Mouse (Mus musculus): ENCODE measurements around the gene Gm21876. TPM values are rescaled to one million over a fixed set of nuclear protein-coding genes. Genes with fewer than 3 reads are reported as not detected.
"Not testable (repeated sequence)": the region's sequence is repeated elsewhere in the genome, so short reads cannot be mapped to it uniquely, and the experiment has no call there.

Gm21876 gene
- total RNA-seq (2012; rRNA removed) (not detected in 2 replicates), polyA plus RNA-seq (2012; ENCODE audit: insufficient read depth in 1 of 2, insufficient read length in 2 of 2, low read depth in 1 of 2, low replicate concordance in 2 of 2, missing spikeins in 1 of 2) (not detected)

DNA sequence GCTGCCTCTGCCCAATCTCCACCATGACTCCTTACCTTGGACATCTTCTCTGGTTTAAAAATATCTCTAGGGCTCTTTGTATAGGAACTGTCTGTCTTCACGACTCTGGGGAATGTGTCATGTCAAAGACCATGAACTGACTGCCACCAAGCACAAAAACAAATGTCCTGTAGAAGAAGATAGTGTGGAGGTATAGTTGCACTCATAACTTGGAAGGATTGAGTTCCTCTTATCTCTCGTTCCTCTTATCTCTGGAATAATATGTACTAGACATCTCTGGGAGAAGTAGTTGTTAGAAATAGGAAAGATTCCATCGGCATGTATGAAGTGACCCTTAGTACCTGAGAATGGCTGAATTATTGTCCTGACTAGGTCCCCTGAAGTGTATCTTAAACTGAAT is at the start of gene Gm21876:
Gene Gm21876 (minus strand): TSS at position 101 of the 400 bp plus-strand sequence.
- no peak within 1 kb of the TSS for H3K27ac ChIP-seq (ENCODE audit: control insufficient read depth, low read depth, low read length)
- H3K9me3 ChIP-seq (replicated peaks; ENCODE audit: insufficient read depth, low read length): no peaks in the 10 kb centered on the region
- H3K36me3 ChIP-seq (ENCODE audit: control insufficient read depth in 1 of 2, insufficient read depth in 2 of 2, low read length in 2 of 2): no peaks in the 10 kb centered on the region
- H3K27me3 ChIP-seq (ENCODE audit: control insufficient read depth in 1 of 2, insufficient read depth in 2 of 2, low read length in 2 of 2): no peaks in the 10 kb centered on the region
- no peaks in the 10 kb centered on the region for H3K4me1 ChIP-seq (ENCODE audit: control insufficient read depth in 1 of 2, insufficient read depth in 2 of 2, low read length in 2 of 2)
- H3K9ac ChIP-seq (ENCODE audit: control insufficient read depth, low read depth, low read length, poor library complexity, severe bottlenecking): no peak within 1 kb of the TSS
- TF ChIP-seq CTCF (IDR thresholded peaks at IDR 0.05 in 2 of 3, conservative IDR thresholded peaks at IDR 0.05 in 1 of 3; ENCODE audit: control insufficient read depth in 1 of 3, insufficient read depth in 1 of 3, low read depth in 2 of 3, low read length in 3 of 3, poor library complexity in 1 of 3, severe bottlenecking in 1 of 3) (no peak), CHD1 (IDR thresholded peaks at IDR 0.05; ENCODE audit: low read depth, low read length) (no peak), CHD2 (IDR thresholded peaks at IDR 0.05; ENCODE audit: low read length) (no peak), ZNF384 (IDR thresholded peaks at IDR 0.05; ENCODE audit: low read depth, low read length) (no peak), POLR2AphosphoS2 (IDR thresholded peaks at IDR 0.05; ENCODE audit: low read length) (no peak), MYB (IDR thresholded peaks at IDR 0.05; ENCODE audit: low read depth, low read length) (no peak), MEF2A (IDR thresholded peaks at IDR 0.05; ENCODE audit: extremely low read depth, insufficient replicate concordance, low read depth, low read length, poor library complexity, severe bottlenecking) (no peak), GABPA (IDR thresholded peaks at IDR 0.05; ENCODE audit: low read depth, low read length) (no peak), MAFK (IDR thresholded peaks at IDR 0.05; ENCODE audit: borderline replicate concordance, low read depth, low read length) (no peak), MYC (IDR thresholded peaks at IDR 0.05; ENCODE audit: low read depth, low read length) (no peak), ZC3H11A (IDR thresholded peaks at IDR 0.05; ENCODE audit: low read depth, low read length) (no peak), UBTF (IDR thresholded peaks at IDR 0.05; ENCODE audit: borderline replicate concordance, insufficient read depth, low read depth, low read length) (no peak), BHLHE40 (IDR thresholded peaks at IDR 0.05; ENCODE audit: borderline replicate concordance, low read depth, low read length) (no peak), ETS1 (IDR thresholded peaks at IDR 0.05; ENCODE audit: low read depth, low read length) (no peak), POLR2A (IDR thresholded peaks at IDR 0.05; ENCODE audit: control insufficient read depth in 1 of 2, insufficient read depth in 1 of 2, low read depth in 1 of 2, low read length in 2 of 2, poor library complexity in 1 of 2) (no peak), RAD21 (IDR thresholded peaks at IDR 0.05; ENCODE audit: low read depth, low read length) (no peak)
- no peaks in the 10 kb centered on the region for H3K79me2 ChIP-seq (ENCODE audit: control insufficient read depth, insufficient read depth, low read length, poor library complexity)
- H3K4me3 ChIP-seq (ENCODE audit: control insufficient read depth in 1 of 2, insufficient read depth in 1 of 2, low read depth in 2 of 2, low read length in 2 of 2): no peak within 1 kb of the TSS
- no peak for DNase-seq (ENCODE audit: low read depth, low spot score)

DNA sequence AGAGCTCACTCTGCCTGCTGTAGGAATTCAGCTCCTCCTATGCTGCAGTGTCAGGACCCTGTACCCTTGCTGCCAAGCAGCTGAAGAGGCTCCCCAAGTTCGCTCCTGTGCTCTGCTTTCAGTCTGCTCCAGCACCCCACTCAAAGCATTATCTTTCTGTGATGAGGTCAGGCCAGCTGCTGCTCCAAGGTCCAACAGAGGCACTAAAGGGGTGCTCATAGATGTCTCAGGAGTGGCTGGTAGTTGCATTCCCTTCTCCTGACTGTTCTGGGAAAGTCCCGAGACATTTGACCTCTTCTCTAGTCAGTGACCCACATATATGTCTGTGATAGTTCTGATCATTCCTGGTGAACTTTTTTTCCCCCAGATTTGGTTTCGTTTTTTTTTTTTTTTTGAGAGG is 45.0 kb upstream of the Gm21876 start:
- H3K4me3 ChIP-seq (ENCODE audit: control insufficient read depth in 1 of 2, insufficient read depth in 1 of 2, low read depth in 2 of 2, low read length in 2 of 2): no peak overlapping the region
- no peaks in the 10 kb centered on the region for H3K4me1 ChIP-seq (ENCODE audit: control insufficient read depth in 1 of 2, insufficient read depth in 2 of 2, low read length in 2 of 2)
- no peaks in the 10 kb centered on the region for H3K79me2 ChIP-seq (ENCODE audit: control insufficient read depth, insufficient read depth, low read length, poor library complexity)
- H3K36me3 ChIP-seq (ENCODE audit: control insufficient read depth in 1 of 2, insufficient read depth in 2 of 2, low read length in 2 of 2): no peaks in the 10 kb centered on the region
- no peaks in the 10 kb centered on the region for H3K9me3 ChIP-seq (replicated peaks; ENCODE audit: insufficient read depth, low read length)
- no peaks in the 10 kb centered on the region for H3K27me3 ChIP-seq (ENCODE audit: control insufficient read depth in 1 of 2, insufficient read depth in 2 of 2, low read length in 2 of 2)
- no peak overlapping the region for H3K27ac ChIP-seq (ENCODE audit: control insufficient read depth, low read depth, low read length)
- TF ChIP-seq UBTF (IDR thresholded peaks at IDR 0.05; ENCODE audit: borderline replicate concordance, insufficient read depth, low read depth, low read length) (no peak), MXI1 (IDR thresholded peaks at IDR 0.05; ENCODE audit: low read depth, low read length) (no peak), RCOR1 (IDR thresholded peaks at IDR 0.05; ENCODE audit: low read depth, low read length) (no peak), GABPA (IDR thresholded peaks at IDR 0.05; ENCODE audit: low read depth, low read length) (no peak), POLR2AphosphoS2 (IDR thresholded peaks at IDR 0.05; ENCODE audit: low read length) (no peak), CHD2 (IDR thresholded peaks at IDR 0.05; ENCODE audit: low read length) (no peak), E2F4 (IDR thresholded peaks at IDR 0.05; ENCODE audit: borderline replicate concordance, low read depth, low read length) (no peak), EP300 (IDR thresholded peaks at IDR 0.05; ENCODE audit: low read depth in 1 of 2, low read length in 2 of 2) (no peak), MAFK (IDR thresholded peaks at IDR 0.05; ENCODE audit: borderline replicate concordance, low read depth, low read length) (no peak), NRF1 (IDR thresholded peaks at IDR 0.05; ENCODE audit: insufficient read depth, low read depth, low read length, poor library complexity, severe bottlenecking) (no peak), ETS1 (IDR thresholded peaks at IDR 0.05; ENCODE audit: low read depth, low read length) (no peak), POLR2A (IDR thresholded peaks at IDR 0.05; ENCODE audit: control insufficient read depth in 1 of 2, insufficient read depth in 1 of 2, low read depth in 1 of 2, low read length in 2 of 2, poor library complexity in 1 of 2) (no peak), ZNF384 (IDR thresholded peaks at IDR 0.05; ENCODE audit: low read depth, low read length) (no peak), ZC3H11A (IDR thresholded peaks at IDR 0.05; ENCODE audit: low read depth, low read length) (no peak), ZMIZ1 (IDR thresholded peaks at IDR 0.05; ENCODE audit: low read depth, low read length) (no peak)
- no peak for DNase-seq (ENCODE audit: low read depth, low spot score)
- no peak overlapping the region for H3K9ac ChIP-seq (ENCODE audit: control insufficient read depth, low read depth, low read length, poor library complexity, severe bottlenecking)

DNA sequence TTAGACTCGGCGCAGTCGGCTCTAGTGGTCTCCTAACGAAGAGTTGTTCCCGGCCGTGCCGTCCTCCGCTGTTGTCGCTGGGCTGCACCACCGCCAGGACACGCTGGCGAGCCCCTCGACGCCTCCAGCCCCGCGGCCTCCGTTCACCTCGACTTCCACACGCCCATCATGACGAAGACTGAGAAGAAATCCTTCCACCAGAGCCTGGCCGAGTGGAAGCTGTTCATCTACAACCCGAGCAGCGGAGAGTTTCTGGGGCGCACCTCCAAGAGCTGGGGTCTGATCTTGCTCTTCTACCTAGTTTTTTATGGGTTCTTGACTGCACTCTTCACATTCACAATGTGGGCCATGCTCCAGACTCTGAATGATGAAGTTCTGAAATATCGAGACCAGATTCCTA is 28.8 kb downstream of the Gm21876 start:
- H3K4me3 ChIP-seq (ENCODE audit: control insufficient read depth in 1 of 2, insufficient read depth in 1 of 2, low read depth in 2 of 2, low read length in 2 of 2); H3K9me3 ChIP-seq (replicated peaks; ENCODE audit: insufficient read depth, low read length); H3K9ac ChIP-seq (ENCODE audit: control insufficient read depth, low read depth, low read length, poor library complexity, severe bottlenecking); H3K36me3 ChIP-seq (ENCODE audit: control insufficient read depth in 1 of 2, insufficient read depth in 2 of 2, low read length in 2 of 2); H3K4me1 ChIP-seq (ENCODE audit: control insufficient read depth in 1 of 2, insufficient read depth in 2 of 2, low read length in 2 of 2); H3K27ac ChIP-seq (ENCODE audit: control insufficient read depth, low read depth, low read length); H3K27me3 ChIP-seq (ENCODE audit: control insufficient read depth in 1 of 2, insufficient read depth in 2 of 2, low read length in 2 of 2); H3K79me2 ChIP-seq (ENCODE audit: control insufficient read depth, insufficient read depth, low read length, poor library complexity); DNase-seq (ENCODE audit: low read depth, low spot score): not testable (repeated sequence)
